Mouse (Mus musculus) olfactory bulb, adult 2 months (tissue): ENCODE results near the gene Lrrc8c. TPM values are rescaled to one million over a fixed set of nuclear protein-coding genes. Genes with fewer than 3 reads are reported as not detected.
A peak's percentile ranks its signal among the peaks of the same experiment; 100 is the strongest.

Experiments
- H3K27ac ChIP-seq: fragments of 200-500 bp; 2 replicates; pipeline ENCODE4 v1.5.1; 2012; ENCODE audit warnings: low read depth, low read length; ENCODE audit not compliant: insufficient read depth
- H3K4me1 ChIP-seq: fragments of 200-500 bp; 2 replicates; pipeline ENCODE4 v1.6.1; 2012; ENCODE audit warnings: low read length; ENCODE audit not compliant: control insufficient read depth, insufficient read depth
- H3K4me3 ChIP-seq: fragments of 200-500 bp; 2 replicates; pipeline ENCODE4 v1.5.1; 2012; ENCODE audit warnings: mild to moderate bottlenecking, low read depth, low read length, moderate library complexity; ENCODE audit not compliant: insufficient read depth
- CTCF ChIP-seq: fragments of 200-500 bp; IDR thresholded peaks from 2 replicates; pipeline ENCODE4 v1.5.1; 2012; ENCODE audit warnings: low read depth, mild to moderate bottlenecking, low read length, moderate library complexity; ENCODE audit not compliant: insufficient read depth
- POLR2A ChIP-seq: fragments of 200-500 bp; IDR thresholded peaks from 2 replicates; pipeline ENCODE4 v1.6.1; 2012; ENCODE audit warnings: mild to moderate bottlenecking, low read depth, low read length, moderate library complexity; ENCODE audit not compliant: insufficient read depth
- WGBS: fragments of 180-500 bp; shearing (Covaris S2); methylation state at CpG from one replicate; pipeline ENCODE4 v1.1.7; 2018; 5-methylcytosine and 5-hydroxymethylcytosine counted together
- polyA plus RNA-seq: library from polyadenylated mRNA; stranded (reverse); fragments of >200 nt; gene quantifications from 2 replicates; pipeline ENCODE4 v1.2.4, GENCODE M21; 2012; ENCODE audit warnings: low replicate concordance; ENCODE audit not compliant: missing spikeins, insufficient read depth, insufficient read length

The Lrrc8c gene
- not detected in 2 replicates for polyA plus RNA-seq

DNA sequence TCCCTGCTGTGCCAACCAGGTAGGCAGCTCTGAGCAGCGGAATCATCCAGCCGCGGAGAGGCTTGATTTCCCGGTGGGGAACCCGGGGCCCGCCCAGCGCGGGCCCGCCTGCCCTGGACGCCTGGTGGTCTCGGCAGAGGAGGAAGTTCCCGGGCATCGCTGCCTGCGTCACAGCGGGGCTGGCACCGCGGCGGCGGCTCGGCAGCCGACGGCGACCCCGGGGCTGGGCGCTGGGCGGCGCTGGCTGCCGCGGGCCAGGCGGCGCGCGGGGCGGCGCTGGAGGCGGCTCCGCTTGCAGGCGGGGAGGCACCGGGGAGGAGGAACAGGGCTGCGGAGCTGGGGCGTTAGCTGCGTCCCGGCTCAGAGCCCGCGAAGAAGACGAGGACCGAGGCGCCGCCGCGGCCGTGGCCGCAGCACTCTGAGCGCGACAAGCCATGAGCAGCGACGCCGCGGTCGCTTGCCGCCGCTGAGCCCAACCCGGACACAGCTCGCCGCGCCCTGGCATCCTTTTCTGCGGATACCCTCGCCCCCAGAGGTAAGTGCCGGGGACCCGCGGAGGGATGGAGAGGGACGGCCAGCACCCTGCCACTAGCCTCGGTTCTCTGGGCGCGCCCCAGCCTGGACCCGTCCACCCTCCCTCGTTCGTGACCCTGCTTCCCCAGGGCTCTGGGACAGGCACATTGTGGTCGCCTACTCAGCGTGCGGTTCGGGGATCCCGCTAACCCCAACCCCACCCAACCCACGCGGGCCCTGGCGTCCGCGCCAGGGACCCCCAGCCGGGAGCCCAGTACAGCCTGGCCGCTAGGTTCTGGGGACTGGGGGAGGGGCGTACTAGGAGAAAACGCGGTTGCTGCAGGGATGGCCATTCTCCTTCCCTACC is at the start of gene Lrrc8c:
TSS of gene Lrrc8c (plus strand) at position 293 of the 880 bp plus-strand sequence.
- Histone ChIP-seq H3K4me1 (peaks cover 10% of the 10 kb centered on the region; the same call in 1 of the 2 replicates), H3K27ac (peak within 1 kb of the TSS; percentile 57), H3K4me3 (peak within 1 kb of the TSS; percentile 67)
- TF ChIP-seq CTCF, result peak; percentile 43; the same call in 1 of the 2 replicates
- TF ChIP-seq POLR2A, result peak; percentile 62
- under 1% methylated on average over 91 of the region's 93 CpGs for WGBS

DNA sequence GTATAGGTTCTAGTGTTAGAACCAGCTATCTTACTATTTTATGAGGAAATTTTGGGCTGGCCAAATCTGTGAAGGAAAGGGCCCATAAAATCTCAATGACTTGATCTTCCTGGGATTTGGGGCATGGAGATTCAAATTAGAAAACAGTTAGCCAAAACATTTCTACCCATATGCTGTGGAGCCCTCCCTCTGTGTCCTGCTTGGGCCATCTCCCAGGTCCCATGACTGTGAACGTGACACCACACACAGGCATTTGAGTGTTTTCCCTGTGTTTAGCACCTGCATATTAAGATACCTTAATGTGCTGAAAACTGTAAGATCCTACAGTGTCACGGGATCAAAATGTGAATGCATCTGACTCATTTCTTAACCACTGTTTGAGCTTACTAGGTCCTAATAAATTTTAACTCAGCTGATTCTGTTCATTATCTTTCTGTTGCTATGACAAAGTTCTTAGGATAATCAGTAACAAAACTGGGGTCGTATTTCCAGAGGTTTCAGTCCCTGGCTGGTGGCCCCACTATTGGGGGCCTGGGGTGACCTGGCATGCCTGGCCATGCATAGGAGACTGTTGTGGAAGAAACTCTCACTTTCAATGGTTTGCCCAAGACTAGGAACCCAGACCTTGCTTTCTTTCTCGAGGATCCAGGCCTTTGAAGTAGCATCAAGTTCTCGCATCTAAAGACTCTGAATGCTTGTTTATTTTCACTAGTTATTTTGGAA is 46.0 kb upstream of the Lrrc8c start:
- 76% methylated on average over 5 of the region's 5 CpGs for WGBS
- Histone ChIP-seq H3K4me3 (no peak overlapping the region), H3K27ac (no peak overlapping the region), H3K4me1 (no peaks in the 10 kb centered on the region)
- no peak for TF ChIP-seq POLR2A
- TF ChIP-seq CTCF, result no peak

DNA sequence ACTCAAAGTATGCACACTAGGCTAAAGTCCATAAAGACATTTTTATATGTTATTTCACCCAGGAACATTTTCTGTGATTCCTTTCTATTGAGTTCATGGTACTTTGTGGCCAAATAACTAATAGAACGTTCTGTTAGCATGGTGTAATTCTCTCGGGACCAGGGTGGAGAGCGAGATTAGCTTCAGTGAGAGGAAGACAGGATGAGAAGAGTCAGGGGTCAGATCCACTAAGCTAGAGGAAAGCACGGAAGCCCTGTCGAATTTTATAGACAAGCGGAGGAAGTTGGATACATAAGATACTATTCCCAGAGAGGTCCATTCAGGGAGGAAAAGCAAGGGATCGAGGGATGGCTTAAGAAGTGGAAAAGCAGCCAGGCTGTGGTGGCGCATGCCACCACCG is 41.7 kb upstream of the Lrrc8c start:
- WGBS, result 95% methylated on average over 9 of the region's 9 CpGs
- TF ChIP-seq POLR2A, result no peak
- TF ChIP-seq CTCF, result no peak
- Histone ChIP-seq H3K27ac (no peak overlapping the region), H3K4me1 (no peaks in the 10 kb centered on the region), H3K4me3 (no peak overlapping the region)

DNA sequence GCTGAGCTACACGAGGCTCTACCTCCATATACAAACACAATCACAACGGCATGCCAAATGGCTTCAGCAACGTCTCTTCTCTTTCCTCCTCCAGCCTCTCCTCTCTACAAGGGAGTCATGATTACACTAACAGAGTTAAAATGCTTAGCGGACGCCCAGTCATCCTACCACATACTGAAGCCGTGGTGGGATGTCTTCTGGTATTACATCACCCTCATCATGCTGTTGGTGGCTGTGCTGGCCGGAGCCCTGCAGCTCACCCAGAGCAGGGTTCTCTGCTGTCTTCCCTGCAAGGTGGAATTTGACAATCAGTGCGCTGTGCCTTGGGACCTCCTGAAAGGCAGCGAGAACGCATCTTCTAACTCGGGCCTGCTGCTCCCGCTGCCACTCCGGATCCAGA is 39.5 kb upstream of the Lrrc8c start:
- no peak overlapping the region for H3K27ac ChIP-seq
- no peak overlapping the region for H3K4me3 ChIP-seq
- WGBS, result 88% methylated on average over 13 of the region's 13 CpGs
- H3K4me1 ChIP-seq, result peaks cover 9% of the 10 kb centered on the region
- TF ChIP-seq POLR2A (no peak), CTCF (no peak)

DNA sequence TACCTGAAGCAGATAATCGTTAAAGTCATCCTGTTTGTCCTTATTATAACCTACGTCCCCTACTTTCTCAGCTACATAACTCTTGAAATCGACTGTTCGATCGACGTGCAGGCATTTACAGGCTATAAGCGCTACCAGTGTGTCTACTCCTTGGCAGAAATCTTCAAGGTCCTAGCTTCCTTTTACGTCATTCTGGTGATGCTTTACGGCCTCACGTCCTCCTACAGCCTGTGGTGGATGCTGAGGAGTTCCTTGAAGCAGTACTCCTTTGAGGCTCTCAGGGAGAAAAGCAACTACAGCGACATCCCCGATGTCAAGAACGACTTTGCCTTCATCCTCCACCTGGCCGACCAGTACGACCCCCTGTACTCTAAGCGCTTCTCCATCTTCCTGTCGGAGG is 38.6 kb upstream of the Lrrc8c start:
- Histone ChIP-seq H3K4me1 (peaks cover 13% of the 10 kb centered on the region), H3K27ac (no peak overlapping the region), H3K4me3 (no peak overlapping the region)
- TF ChIP-seq CTCF (no peak), POLR2A (no peak)
- 97% methylated on average over 17 of the region's 17 CpGs for WGBS

DNA sequence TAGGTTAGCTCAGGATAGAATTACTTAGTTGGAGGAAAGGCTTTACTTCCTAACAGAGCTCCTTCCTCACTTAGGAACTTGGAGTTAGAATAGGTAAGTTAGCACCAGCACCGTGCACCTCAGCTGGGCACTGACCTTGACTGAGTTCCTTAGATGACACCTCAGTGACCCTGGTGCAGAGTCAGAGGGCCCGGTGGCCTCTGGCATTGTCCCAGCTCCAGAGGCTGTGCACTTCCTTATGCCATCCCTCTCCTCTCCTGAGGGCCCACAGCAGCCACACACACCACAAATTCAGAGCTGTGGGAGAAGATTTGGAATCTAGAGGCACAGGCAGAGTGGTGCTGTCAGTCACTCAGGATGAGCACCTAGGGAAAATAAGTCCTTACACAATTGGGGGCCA is 35.6 kb upstream of the Lrrc8c start:
- Histone ChIP-seq H3K27ac (0 out of 2 replicates have a peak overlapping the region, but pooled peaks have one; percentile 11), H3K4me1 (peaks cover 13% of the 10 kb centered on the region), H3K4me3 (no peak overlapping the region)
- WGBS, result 81% methylated on average over 2 of the region's 2 CpGs
- TF ChIP-seq CTCF (no peak), POLR2A (no peak)

DNA sequence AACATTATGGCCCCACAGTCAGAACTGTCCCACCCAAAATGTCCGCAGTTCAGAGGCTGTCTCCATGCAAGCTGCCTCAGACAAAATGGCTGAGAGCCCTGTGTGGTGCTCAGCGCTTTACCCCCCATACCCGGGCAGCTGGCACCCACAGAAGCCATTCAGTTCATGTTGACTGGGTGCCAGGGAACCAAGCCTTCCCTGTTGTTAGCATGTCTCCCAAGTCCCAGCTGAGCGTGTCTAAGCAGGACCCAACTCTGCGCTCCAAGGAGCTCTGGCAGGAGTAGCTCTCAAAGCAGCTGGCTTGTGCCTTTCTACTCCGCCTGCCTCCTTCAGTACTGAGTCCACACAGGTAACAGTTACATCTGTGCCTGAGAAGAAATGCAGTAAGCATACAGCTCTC is 34.9 kb upstream of the Lrrc8c start:
- 0 out of 2 replicates have a peak overlapping the region, but pooled peaks have one; percentile 11 for H3K27ac ChIP-seq
- 44% methylated on average over 6 of the region's 6 CpGs for WGBS
- H3K4me3 ChIP-seq, result no peak overlapping the region
- peaks cover 13% of the 10 kb centered on the region for H3K4me1 ChIP-seq
- TF ChIP-seq CTCF (no peak), POLR2A (no peak)

DNA sequence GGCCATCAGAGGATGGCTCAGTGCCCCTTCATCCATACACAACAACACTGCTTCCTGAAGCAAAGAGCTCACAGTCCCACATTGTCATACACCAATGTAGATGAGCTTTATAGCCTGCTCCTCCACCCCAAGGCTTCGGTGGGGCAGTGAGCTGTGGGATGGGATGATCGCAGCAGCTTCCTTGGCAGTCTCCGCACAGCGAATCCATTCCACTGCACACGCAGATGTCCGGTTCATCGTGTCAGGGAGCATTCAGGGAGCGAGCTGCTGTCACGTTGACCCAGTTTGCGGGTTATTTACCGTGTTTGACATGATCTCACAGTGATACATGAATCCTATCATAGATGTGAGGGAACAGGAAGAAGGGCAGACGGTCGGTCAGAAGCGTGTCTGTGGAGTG is 34.3 kb upstream of the Lrrc8c start:
- H3K4me1 ChIP-seq, result peaks cover 13% of the 10 kb centered on the region
- WGBS, result 79% methylated on average over 14 of the region's 14 CpGs
- no peak overlapping the region for H3K4me3 ChIP-seq
- H3K27ac ChIP-seq, result no peak overlapping the region
- no peak for TF ChIP-seq CTCF
- TF ChIP-seq POLR2A, result no peak

DNA sequence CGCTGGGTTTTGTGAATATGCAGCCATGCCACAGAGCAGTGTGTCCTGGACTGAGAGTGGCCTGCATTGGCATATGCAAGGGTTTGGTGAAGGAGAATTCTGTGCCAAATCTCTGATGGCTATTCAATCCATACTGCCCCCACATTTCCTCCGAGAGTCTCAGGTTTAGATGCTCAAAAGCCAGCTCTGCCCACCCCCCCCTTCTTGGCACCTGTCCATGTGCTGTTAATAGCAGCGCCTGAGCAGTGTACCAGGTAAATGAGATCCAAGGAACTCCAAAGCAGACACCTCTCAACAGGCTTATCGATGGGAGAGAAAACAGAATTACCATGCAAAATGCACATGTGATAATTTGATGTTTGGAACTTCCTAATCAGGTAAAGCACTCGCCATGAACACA is 29.0 kb upstream of the Lrrc8c start:
- TF ChIP-seq POLR2A (no peak), CTCF (no peak)
- H3K4me1 ChIP-seq, result peaks cover 16% of the 10 kb centered on the region
- H3K27ac ChIP-seq, result no peak overlapping the region
- H3K4me3 ChIP-seq, result no peak overlapping the region
- WGBS, result 76% methylated on average over 5 of the region's 5 CpGs
